Mouse (Mus musculus): ENCODE measurements around the gene Zbtb7a. TPM values are rescaled to one million over a fixed set of nuclear protein-coding genes. Genes with fewer than 3 reads are reported as not detected.
"Not testable (repeated sequence)": the region's sequence is repeated elsewhere in the genome, so short reads cannot be mapped to it uniquely, and the experiment has no call there.

The Zbtb7a gene
- polyA plus RNA-seq, 1 experiment: 12.7 TPM

GRCm38 (mm10) chr10:81174617-81175344 lies 39.8 kb downstream of the Zbtb7a start:
- TF ChIP-seq POLR2A (IDR thresholded peaks at IDR 0.05; ENCODE audit: borderline replicate concordance, extremely low read depth, insufficient read depth, insufficient read length, poor library complexity, severe bottlenecking): no peak; the same call in 1 of the 2 replicates
- TF ChIP-seq CTCF (IDR thresholded peaks at IDR 0.05; ENCODE audit: borderline replicate concordance, extremely low read depth, insufficient read depth, insufficient read length): peak; percentile 94
- DNase-seq (ENCODE audit: low read depth): peak; percentile 95

- peak; percentile 85 for DNase-seq (ENCODE audit: low read depth)
These were observed 40.3 kb downstream of the Zbtb7a start for GRCm38 (mm10) chr10:81175345-81175701.

GRCm38 (mm10) chr10:81175936-81176465 lies 41.0 kb downstream of the Zbtb7a start:
- TF ChIP-seq CTCF (IDR thresholded peaks at IDR 0.05; ENCODE audit: borderline replicate concordance, extremely low read depth, insufficient read depth, insufficient read length) (no peak), POLR2A (IDR thresholded peaks at IDR 0.05; ENCODE audit: borderline replicate concordance, extremely low read depth, insufficient read depth, insufficient read length, poor library complexity, severe bottlenecking) (no peak)

GRCm38 (mm10) chr10:81176466-81177271 lies 41.6 kb downstream of the Zbtb7a start, which contains the start of gene Eef2:
TSS of gene Eef2 (plus strand) at chr10:81176631.
- no peak for TF ChIP-seq CTCF (IDR thresholded peaks at IDR 0.05; ENCODE audit: borderline replicate concordance, extremely low read depth, insufficient read depth, insufficient read length)
- TF ChIP-seq POLR2A (IDR thresholded peaks at IDR 0.05; ENCODE audit: borderline replicate concordance, extremely low read depth, insufficient read depth, insufficient read length, poor library complexity, severe bottlenecking): peak; percentile 96; the same call in 1 of the 2 replicates
- peak; percentile 98 for DNase-seq (ENCODE audit: low read depth)

More at GRCm38 (mm10) chr10:81175936-81176465, 41.0 kb downstream of the Zbtb7a start:
- DNase-seq (ENCODE audit: low read depth): no peak

GRCm38 (mm10) chr10:81177491-81177925 lies 42.5 kb downstream of the Zbtb7a start:
- DNase-seq (ENCODE audit: low read depth): no peak
- no peak for TF ChIP-seq CTCF (IDR thresholded peaks at IDR 0.05; ENCODE audit: borderline replicate concordance, extremely low read depth, insufficient read depth, insufficient read length)
- TF ChIP-seq POLR2A (IDR thresholded peaks at IDR 0.05; ENCODE audit: borderline replicate concordance, extremely low read depth, insufficient read depth, insufficient read length, poor library complexity, severe bottlenecking): no peak

- no peak for DNase-seq (ENCODE audit: low read depth)
- TF ChIP-seq POLR2A (IDR thresholded peaks at IDR 0.05; ENCODE audit: borderline replicate concordance, extremely low read depth, insufficient read depth, insufficient read length, poor library complexity, severe bottlenecking) (no peak), CTCF (IDR thresholded peaks at IDR 0.05; ENCODE audit: borderline replicate concordance, extremely low read depth, insufficient read depth, insufficient read length) (no peak)
These were observed 43.1 kb downstream of the Zbtb7a start for GRCm38 (mm10) chr10:81177958-81178712.

- no peak for DNase-seq (ENCODE audit: low read depth)
- TF ChIP-seq CTCF (IDR thresholded peaks at IDR 0.05; ENCODE audit: borderline replicate concordance, extremely low read depth, insufficient read depth, insufficient read length) (no peak), POLR2A (IDR thresholded peaks at IDR 0.05; ENCODE audit: borderline replicate concordance, extremely low read depth, insufficient read depth, insufficient read length, poor library complexity, severe bottlenecking) (no peak)
These were observed 43.9 kb downstream of the Zbtb7a start for GRCm38 (mm10) chr10:81178927-81179326.

- no peak for DNase-seq (ENCODE audit: low read depth)
- no peak for TF ChIP-seq POLR2A (IDR thresholded peaks at IDR 0.05; ENCODE audit: borderline replicate concordance, extremely low read depth, insufficient read depth, insufficient read length, poor library complexity, severe bottlenecking)
- no peak for TF ChIP-seq CTCF (IDR thresholded peaks at IDR 0.05; ENCODE audit: borderline replicate concordance, extremely low read depth, insufficient read depth, insufficient read length)
These were observed 44.7 kb downstream of the Zbtb7a start for GRCm38 (mm10) chr10:81179451-81180342.

- no peak for DNase-seq (ENCODE audit: low read depth)
- TF ChIP-seq POLR2A (IDR thresholded peaks at IDR 0.05; ENCODE audit: borderline replicate concordance, extremely low read depth, insufficient read depth, insufficient read length, poor library complexity, severe bottlenecking): no peak
- TF ChIP-seq CTCF (IDR thresholded peaks at IDR 0.05; ENCODE audit: borderline replicate concordance, extremely low read depth, insufficient read depth, insufficient read length): no peak
These were observed 45.9 kb downstream of the Zbtb7a start for GRCm38 (mm10) chr10:81180946-81181345.

- not testable (repeated sequence) for DNase-seq (ENCODE audit: low read depth)
These were observed 46.8 kb downstream of the Zbtb7a start for GRCm38 (mm10) chr10:81181860-81182259.

Measured in brain, embryonic 14.5 days (tissue).